Mouse (Mus musculus) brain, embryonic 14.5 days (tissue): Measurements from ENCODE around the gene Aplp2.

Experiments
- CTCF ChIP-seq: fragments of 200-500 bp; IDR thresholded peaks from 2 replicates; pipeline ENCODE4 v1.5.1; 2012; ENCODE audit warnings: inconsistent platforms, mild to moderate bottlenecking, moderate library complexity, borderline replicate concordance; ENCODE audit not compliant: insufficient read depth, insufficient read length; ENCODE audit errors: extremely low read depth
- POLR2A ChIP-seq: fragments of 200-500 bp; IDR thresholded peaks from 2 replicates; pipeline ENCODE4 v1.6.1; 2012; ENCODE audit warnings: mild to moderate bottlenecking, inconsistent platforms, borderline replicate concordance; ENCODE audit not compliant: poor library complexity, insufficient read depth, insufficient read length, severe bottlenecking; ENCODE audit errors: extremely low read depth

GRCm38 (mm10) chr9:31145272-31145925 lies 66.2 kb downstream of the Aplp2 start:
- TF ChIP-seq POLR2A: no peak
- no peak for TF ChIP-seq CTCF
